Mouse (Mus musculus): ENCODE measurements at regions not wholly inside any gene's neighbourhood (a gene's known extent, or its start where the extent isn't known, plus 50 kb on each side); places are given as distances from the start of the nearest gene placed in this dataset.
A peak's percentile ranks its signal among the peaks of the same experiment; 100 is the strongest.
"Not testable (repeated sequence)": the region's sequence is repeated elsewhere in the genome, so short reads cannot be mapped to it uniquely, and the experiment has no call there.

DNA sequence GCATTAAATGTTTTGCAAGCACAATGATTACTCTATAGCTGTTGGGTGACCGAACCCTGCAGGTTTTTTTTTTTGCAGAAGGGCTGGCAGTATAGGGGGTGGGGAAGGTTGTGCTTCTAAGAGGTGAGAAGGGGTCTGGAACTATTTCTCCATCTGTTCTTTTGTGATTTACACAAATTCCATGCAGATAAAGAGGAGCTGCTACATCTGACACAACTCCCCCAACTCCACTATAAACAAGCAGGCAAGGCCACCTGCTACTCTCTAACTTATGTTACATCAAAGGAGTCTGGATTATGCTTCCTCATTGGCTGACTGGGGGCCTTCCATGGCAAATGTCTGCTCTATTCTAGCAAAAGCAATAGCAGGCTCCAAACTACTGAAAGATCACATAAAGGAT, 299.2 kb upstream of the Flrt2 start:
- DNase-seq (ENCODE audit: low read depth): peak; percentile 84
- no peak for TF ChIP-seq POLR2A (IDR thresholded peaks at IDR 0.05; ENCODE audit: borderline replicate concordance, extremely low read depth, insufficient read depth, insufficient read length, poor library complexity, severe bottlenecking)
- no peak for TF ChIP-seq CTCF (IDR thresholded peaks at IDR 0.05; ENCODE audit: borderline replicate concordance, extremely low read depth, insufficient read depth, insufficient read length)

DNA sequence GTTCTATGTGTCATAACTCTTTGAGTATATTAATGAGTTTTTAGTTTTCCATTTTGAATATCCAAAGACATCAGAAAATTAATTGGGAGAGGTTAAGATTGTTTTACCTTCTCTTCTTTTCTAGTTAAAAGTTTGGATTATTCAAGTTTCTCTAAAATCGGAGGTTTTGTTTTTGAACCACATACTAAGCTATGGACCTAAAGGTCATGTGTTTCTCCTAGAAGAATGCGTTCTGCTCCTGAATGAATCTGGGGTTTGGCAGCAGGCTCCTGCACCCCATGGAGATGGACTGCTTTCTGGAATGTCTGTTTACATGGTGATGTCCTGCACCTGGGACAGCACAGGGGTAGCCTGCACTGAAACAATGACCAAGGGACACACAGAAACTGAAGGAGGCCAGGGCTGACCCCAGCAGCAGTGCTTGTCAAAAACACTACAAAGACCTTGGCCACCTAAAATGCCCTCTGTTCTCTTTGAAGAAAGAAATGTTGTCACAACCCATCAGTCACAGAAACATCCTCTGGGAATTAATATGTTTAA, 297.0 kb upstream of the Flrt2 start:
- peak; percentile 19 for DNase-seq (ENCODE audit: low read depth)
- no peak for TF ChIP-seq POLR2A (IDR thresholded peaks at IDR 0.05; ENCODE audit: borderline replicate concordance, extremely low read depth, insufficient read depth, insufficient read length, poor library complexity, severe bottlenecking)
- TF ChIP-seq CTCF (IDR thresholded peaks at IDR 0.05; ENCODE audit: borderline replicate concordance, extremely low read depth, insufficient read depth, insufficient read length): no peak

DNA sequence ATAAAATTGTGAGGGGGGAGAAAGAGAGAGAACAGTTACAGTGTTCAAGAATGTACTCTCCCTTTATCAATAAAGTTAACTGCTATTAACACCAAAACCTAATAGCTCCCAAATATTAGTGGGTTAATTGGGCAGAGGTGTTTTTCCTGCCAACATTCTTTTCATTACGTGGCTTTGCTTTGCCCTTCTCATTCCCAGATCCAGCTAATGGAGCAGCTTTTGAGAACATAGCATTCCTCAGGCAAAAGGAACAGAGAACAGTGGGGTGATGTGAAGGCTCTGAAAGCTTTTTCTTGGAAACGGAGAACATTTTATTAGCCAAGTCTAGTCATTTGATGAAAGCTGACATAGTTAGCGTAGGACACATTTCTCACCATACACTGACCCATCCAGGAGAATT, 271.2 kb upstream of the Flrt2 start:
- TF ChIP-seq CTCF (IDR thresholded peaks at IDR 0.05; ENCODE audit: borderline replicate concordance, extremely low read depth, insufficient read depth, insufficient read length): no peak
- no peak for TF ChIP-seq POLR2A (IDR thresholded peaks at IDR 0.05; ENCODE audit: borderline replicate concordance, extremely low read depth, insufficient read depth, insufficient read length, poor library complexity, severe bottlenecking)
- DNase-seq (ENCODE audit: low read depth): peak; percentile 39

DNA sequence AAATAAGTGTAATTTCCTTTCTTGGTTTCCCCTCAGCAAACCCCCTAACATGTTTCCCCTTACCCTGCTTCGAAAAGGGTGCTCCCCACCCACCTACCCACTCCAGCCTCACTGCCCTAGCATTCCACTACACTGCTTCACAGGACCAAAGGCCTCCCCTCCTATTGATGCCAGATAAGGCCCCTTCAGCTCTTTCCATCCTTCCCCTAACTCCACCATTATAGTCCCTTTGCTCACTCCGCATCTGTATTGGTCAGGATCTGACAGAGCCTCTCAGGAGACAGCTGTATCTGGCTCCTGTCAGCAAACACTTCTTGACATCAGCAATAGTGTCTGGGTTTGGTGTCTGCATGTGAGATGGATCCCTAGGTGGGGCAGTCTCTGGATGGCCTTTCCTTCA, 267.3 kb upstream of the Flrt2 start:
- DNase-seq (ENCODE audit: low read depth): no peak
- no peak for TF ChIP-seq CTCF (IDR thresholded peaks at IDR 0.05; ENCODE audit: borderline replicate concordance, extremely low read depth, insufficient read depth, insufficient read length)
- TF ChIP-seq POLR2A (IDR thresholded peaks at IDR 0.05; ENCODE audit: borderline replicate concordance, extremely low read depth, insufficient read depth, insufficient read length, poor library complexity, severe bottlenecking): no peak

DNA sequence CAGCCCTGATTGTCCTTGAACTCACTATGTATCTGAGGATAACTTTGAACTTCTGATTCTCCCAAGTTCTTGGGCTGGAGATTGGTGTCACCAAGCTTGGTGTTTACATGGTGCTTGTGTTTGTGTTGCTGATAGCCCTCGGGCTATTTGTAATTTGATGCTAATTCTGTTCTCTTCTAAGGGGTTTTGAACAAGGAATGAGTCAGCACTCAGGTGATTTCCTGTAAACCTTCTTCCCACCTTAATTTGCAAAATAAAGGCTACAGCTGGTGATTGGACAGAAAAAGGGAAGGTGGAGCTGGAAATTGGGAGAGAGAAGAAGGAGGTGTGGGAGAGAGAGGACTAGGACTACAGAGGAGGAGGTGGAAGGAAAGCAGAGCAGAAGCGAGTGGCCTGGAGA, 254.8 kb upstream of the Flrt2 start:
- no peak for DNase-seq (ENCODE audit: low read depth)
- TF ChIP-seq POLR2A (IDR thresholded peaks at IDR 0.05; ENCODE audit: borderline replicate concordance, extremely low read depth, insufficient read depth, insufficient read length, poor library complexity, severe bottlenecking) (no peak), CTCF (IDR thresholded peaks at IDR 0.05; ENCODE audit: borderline replicate concordance, extremely low read depth, insufficient read depth, insufficient read length) (no peak)

DNA sequence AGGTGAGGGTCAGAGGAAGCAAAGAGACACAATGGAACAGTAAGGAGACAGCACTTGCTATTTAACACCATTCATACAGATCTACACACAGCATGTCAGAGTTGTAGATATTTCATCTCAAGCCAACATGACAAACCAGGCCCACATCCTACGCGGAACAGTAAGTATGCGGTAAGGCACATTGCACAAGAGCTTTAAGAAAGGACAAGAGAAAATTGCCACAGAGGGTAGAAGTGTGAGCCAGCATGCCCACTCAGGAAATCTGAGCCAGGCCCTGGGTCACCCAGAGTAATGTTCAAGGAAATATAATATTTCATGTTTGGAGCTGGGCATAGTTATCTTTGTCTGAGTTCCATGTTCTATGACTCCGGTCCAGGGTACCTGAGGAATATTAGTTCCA, 234.5 kb upstream of the Flrt2 start:
- no peak for DNase-seq (ENCODE audit: low read depth)
- no peak for TF ChIP-seq POLR2A (IDR thresholded peaks at IDR 0.05; ENCODE audit: borderline replicate concordance, extremely low read depth, insufficient read depth, insufficient read length, poor library complexity, severe bottlenecking)

DNA sequence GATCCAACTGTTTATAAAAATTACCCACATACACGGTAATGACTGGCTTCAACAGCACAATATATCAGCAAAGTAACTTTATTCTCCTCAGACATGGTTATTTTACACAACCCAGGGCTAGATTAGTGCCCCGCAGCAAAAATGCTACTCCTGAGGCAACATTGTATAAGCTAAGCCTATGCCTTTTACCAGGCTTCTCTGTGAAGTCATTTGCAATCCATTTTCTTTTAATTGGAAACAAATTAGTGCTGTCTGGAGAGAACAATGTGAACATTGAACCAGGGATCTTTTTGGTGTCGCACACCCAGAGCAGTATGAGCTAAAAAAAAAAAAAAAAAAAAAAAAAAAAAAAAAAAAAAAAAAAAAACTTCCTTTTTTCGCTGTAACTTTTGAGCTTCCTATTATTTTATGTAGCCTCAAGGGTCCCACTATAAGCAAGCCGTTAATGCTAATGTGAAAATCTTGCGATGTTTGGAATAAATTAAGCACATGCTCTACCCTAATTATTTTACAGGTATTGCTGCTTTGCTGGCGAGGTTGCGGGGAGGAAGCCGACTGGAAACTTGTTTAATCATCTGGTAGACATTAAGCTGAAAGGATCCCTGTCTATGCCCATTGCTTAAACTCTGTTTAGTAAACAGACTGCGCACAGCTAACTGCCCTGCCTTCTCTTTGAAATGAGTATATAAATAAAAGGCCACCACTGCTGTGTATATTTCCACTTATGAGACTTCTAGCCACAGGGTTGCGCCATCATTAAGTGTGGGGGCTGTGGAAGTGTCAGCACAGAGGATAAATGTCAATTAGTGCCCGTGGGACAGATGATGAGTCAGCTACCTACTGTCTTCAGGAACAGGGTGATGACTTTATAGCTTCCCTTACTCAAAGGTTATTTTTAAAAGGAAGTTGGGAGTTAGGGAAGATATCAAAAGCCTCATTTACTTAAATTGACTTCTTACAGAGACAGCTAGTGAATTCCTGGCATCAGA, 225.2 kb upstream of the Flrt2 start:
- TF ChIP-seq CTCF (IDR thresholded peaks at IDR 0.05; ENCODE audit: borderline replicate concordance, extremely low read depth, insufficient read depth, insufficient read length): no peak
- TF ChIP-seq POLR2A (IDR thresholded peaks at IDR 0.05; ENCODE audit: borderline replicate concordance, extremely low read depth, insufficient read depth, insufficient read length, poor library complexity, severe bottlenecking): no peak
- DNase-seq (ENCODE audit: low read depth): peak; percentile 52

DNA sequence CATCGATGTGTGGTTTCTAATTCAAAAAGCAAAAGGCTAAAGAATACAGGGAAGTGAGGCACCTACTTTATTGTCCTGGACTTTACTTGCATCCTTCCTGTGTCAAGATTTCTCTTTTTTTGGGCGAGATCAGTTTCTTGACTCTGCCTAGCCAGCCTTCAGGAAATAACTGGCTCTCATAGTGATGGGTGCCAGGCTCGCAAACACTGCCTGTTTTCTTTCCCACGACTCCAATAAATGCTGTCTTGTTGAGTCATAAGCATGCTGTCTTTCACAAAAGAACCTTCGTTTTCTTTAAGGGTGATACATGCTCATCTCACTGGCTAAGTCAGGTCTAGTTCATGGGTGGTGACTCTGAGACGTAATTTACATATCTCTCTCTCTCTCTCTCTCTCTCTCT, 222.1 kb upstream of the Flrt2 start:
- TF ChIP-seq POLR2A (IDR thresholded peaks at IDR 0.05; ENCODE audit: borderline replicate concordance, extremely low read depth, insufficient read depth, insufficient read length, poor library complexity, severe bottlenecking): no peak
- no peak for TF ChIP-seq CTCF (IDR thresholded peaks at IDR 0.05; ENCODE audit: borderline replicate concordance, extremely low read depth, insufficient read depth, insufficient read length)

DNA sequence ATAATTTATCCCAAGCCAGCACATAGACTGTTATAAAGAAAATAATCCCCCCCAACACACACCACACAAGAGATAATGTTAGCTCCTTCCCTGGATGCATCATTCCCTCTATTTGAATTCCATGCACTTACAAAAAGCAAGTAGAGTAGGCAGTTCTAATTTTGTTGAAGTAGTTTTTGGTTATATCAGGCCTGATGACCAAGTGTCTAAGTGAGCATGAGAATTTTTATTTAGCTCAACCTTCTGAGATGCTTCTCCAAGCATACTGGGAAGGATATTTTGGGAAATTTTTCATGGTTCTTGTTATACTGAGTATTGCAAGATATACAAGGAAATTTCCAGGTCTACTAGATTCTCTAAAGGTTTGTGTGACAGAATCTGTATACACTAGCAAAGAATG, 205.5 kb upstream of the Flrt2 start:
- TF ChIP-seq CTCF (IDR thresholded peaks at IDR 0.05; ENCODE audit: borderline replicate concordance, extremely low read depth, insufficient read depth, insufficient read length): no peak
- no peak for DNase-seq (ENCODE audit: low read depth)

More for the DNA sequence above, 222.1 kb upstream of the Flrt2 start:
- no peak for DNase-seq (ENCODE audit: low read depth)

DNA sequence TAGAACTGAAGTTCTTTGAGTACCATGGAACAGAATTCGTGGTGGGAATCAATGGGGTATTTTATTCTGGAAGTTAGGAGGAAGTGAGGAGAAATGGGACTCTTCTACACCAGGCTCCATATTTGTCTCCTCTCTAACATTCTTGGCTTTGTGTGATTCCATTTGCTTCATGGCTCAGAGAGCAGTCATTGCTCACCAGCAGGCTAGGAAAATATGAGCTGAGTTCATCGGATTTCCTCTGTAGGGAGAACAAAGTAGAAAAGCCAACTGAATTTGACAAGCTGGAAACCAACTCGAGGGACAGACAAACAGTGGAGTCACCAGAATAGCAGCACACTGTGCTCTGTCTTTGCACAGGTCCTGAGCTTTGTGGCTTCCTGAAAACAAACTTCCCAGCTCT, 203.7 kb upstream of the Flrt2 start:
- no peak for TF ChIP-seq CTCF (IDR thresholded peaks at IDR 0.05; ENCODE audit: borderline replicate concordance, extremely low read depth, insufficient read depth, insufficient read length)
- DNase-seq (ENCODE audit: low read depth): no peak

DNA sequence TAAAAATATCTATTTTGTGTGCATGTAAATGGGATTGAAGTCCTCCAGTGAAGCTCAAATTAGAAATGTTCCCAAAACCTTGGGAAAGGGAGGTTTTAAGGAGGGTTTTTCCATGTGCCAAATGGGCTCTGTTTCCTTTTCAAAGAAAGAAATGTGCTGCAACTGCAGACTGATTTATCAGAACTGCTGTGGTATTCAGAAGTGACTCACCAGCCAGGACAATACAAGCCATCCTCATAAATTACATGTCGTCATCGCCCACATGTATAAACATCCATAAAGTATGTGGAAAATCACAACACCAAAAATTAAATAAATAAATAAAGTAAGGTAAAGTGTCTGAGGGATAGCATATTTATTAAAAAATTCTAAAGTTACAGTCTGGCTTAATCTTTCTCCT, 202.7 kb upstream of the Flrt2 start:
- TF ChIP-seq POLR2A (IDR thresholded peaks at IDR 0.05; ENCODE audit: borderline replicate concordance, extremely low read depth, insufficient read depth, insufficient read length, poor library complexity, severe bottlenecking) (no peak), CTCF (IDR thresholded peaks at IDR 0.05; ENCODE audit: borderline replicate concordance, extremely low read depth, insufficient read depth, insufficient read length) (no peak)
- DNase-seq (ENCODE audit: low read depth): no peak

DNA sequence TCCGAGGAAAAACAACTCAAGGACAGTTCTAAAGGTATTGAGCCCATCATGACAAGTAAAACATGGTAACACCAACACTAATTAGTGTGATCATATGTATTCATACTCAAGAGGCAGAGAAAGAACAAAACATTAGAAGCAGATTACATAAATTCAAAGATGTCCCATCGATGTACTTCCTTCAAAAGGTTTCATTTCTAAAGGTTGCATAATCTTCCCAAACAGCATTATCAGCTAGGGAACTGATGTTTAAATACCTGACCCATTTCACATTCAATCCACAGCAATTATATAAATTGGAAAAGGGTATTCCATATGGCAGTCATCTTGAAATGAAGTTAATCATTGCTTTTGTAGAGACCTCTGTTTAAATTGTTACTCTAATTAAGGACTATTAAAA, 202.2 kb upstream of the Flrt2 start:
- DNase-seq (ENCODE audit: low read depth): no peak
- TF ChIP-seq POLR2A (IDR thresholded peaks at IDR 0.05; ENCODE audit: borderline replicate concordance, extremely low read depth, insufficient read depth, insufficient read length, poor library complexity, severe bottlenecking): no peak
- no peak for TF ChIP-seq CTCF (IDR thresholded peaks at IDR 0.05; ENCODE audit: borderline replicate concordance, extremely low read depth, insufficient read depth, insufficient read length)

DNA sequence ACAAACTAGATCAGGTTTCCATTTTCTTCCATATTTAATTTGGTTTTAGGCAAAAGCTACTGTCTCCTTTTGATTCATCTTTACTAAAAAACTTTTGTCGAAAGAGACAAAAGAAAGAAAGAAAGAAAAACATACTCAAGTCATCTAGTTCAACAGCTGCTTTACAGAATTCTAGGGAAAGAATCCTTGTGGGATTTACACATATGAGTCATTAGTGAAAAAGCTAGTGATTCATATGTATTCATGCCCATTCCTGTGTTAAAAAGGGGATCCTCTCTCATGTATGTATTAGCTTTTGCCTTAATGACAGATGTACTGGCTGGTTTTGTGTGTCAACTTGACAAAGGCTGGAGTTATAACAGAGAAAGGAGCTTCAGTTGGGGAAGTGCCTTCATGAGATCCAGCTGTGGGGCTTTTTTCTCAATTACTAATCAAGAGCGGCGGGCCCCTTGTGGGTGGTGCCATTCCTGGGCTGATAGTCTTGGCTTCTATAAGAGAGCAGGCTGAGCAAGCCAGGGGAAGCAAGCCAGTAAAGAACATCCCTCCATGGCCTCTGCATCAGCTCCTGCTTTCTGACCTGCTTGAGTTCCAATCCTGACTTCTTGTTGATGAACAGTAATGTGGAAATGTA, 200.1 kb upstream of the Flrt2 start:
- not testable (repeated sequence) for DNase-seq (ENCODE audit: low read depth)
